Mouse (Mus musculus): ENCODE measurements around the gene Tmsb10.

Tmsb10 gene

DNA sequence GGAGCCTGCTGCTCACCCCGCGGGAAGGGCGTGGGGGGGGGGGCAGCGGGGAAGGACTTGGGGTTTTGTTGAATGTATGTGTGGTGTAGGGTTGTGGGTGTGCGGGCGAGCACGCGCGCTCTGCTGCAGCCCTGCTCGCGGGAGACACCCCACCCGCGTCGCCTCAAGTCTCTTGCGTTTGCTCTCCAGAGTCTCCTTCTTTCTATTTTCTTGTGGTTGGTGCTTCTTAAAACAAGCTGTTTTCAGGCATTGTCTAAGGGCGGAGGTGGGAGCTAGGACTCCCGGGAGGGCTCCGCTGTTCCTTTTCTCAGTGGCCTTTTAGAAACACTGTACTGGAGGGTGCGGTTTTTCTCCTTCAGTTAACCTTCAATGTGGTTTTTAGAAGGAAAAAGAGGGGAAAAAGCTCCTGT is at the start of gene Tmsb10:
Gene Tmsb10 (minus strand): TSS at position 87 of the 410 bp plus-strand sequence.
- no peak for DNase-seq (ENCODE audit: low spot score)

DNA sequence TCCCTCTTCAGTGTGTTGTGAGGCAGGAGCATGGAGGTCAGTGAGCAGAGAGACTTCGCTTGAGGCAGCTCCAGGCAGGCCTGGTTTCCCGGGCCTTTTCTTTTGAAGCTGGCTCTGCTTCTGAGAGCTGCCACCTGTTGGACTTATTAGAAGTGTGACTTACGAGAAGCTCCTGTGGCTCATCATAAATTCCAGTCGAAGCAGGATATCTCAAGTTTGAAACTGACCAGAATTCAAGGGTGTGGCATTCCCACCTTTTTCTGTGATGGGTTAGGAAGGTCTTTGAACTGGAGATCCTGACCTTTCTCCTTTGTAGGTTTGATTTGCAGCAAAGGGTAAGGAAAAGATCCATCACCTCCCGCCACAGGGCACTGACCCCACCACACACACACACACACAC is 45.1 kb upstream of the Tmsb10 start:
- DNase-seq (ENCODE audit: low spot score), result no peak

DNA sequence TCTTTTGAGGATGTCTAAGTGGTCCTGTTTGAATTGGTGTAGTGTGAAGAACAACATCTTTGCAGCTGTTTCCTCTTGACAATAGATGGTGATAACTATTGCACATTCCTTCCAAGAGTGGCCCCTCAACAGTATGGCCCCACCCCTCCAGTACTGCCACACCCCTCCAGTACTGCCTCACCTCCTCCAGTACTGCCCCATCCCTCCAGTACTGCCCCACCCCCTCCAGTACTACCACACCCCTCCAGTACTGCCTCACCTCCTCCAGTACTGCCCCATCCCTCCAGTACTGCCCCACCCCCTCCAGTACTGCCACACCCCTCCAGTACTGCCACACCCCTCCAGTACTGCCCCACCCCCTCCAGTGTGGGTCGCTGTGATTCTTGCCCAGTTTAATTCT is 43.8 kb upstream of the Tmsb10 start:
- no peak for DNase-seq (ENCODE audit: low spot score)

DNA sequence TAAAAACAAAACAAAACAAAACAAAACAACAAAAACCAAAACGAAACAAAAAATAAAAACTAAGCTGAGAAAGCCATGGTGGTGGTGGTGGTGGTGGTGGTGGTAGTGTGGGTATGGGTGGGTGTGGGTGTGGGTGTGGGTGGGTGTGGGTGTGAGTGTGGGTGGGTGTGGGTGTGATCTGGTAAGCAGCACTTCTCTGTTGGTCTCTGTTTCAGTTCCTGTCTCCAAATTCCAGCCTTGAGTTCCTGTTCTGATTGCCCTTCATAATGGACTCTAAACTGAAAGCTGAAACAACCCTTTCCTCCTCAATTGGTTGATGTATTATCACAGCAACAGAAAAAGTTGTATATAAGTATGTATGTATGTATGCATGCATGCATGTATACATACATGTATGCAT is 40.3 kb upstream of the Tmsb10 start:
- no peak for DNase-seq (ENCODE audit: low spot score)

DNA sequence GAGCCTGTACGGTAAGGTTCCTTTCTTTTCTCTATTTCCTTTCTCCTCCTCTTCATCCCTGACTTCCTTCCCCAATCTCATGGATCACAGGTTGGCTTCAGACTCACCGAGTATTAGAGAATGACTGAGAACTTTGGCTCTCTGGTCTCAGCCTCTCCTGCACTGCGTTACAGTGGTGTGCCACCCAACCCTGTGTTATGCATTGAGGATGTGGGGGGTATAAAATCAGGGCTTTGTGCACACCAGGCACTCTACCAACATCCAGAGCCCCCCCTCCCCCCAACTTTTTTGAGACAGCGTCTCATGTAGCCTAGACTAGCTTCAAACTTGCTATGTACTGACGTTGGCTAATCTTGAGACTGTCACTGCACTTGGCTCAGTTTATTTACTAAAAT is 35.1 kb upstream of the Tmsb10 start:
- DNase-seq (ENCODE audit: low spot score), result no peak

DNA sequence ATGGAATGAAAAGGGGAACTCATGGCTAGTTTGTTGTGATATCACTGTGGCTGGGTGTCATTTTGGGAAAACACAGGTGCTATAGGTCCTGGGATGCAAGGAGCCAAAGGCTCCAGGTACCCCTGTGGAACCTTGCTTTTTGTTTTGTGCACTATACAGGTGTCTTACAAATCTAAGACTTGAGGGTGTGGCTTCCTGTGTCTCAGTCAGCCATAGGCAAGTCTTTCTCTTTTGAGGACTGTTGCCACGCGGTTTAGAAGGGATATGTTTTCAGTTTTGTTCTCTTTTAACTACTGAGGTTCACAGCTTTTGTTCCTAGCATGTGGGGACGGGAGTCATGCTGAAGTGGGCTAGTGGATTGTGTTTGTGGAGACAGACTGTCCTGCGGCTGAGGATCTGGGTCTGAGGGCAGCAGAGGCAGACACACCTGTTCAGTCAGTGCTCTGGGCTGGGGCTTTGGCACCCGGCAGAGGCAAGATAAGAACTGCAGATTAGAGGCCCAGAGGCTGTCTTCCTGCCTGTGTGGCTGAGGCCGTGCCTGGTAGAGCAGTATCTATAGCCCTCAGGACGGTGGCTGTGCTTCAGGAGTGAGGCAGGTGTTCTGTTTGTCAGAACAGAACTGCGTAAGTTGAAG is 34.6 kb upstream of the Tmsb10 start:
- DNase-seq (ENCODE audit: low spot score), result no peak

DNA sequence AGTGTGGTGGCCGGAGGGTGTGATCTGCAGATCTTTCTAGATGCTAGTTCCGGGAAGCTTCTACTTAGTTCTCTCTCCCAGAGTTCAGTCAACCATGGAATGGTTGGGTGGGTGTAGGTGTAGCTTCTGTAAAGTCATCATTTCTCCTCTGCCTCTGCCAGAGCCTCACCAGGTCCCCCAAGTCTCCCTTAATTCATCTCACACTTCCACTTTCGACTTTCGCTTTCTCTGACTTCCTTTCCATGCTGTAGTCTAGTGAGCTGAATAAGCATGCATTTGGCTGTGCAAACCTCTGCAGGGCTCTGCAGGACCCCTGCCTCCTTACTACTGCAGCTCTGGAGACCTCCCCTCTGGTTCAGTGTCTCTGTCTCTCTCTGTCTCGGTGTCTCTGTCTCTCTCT is 31.7 kb upstream of the Tmsb10 start:
- no peak for DNase-seq (ENCODE audit: low spot score)

DNA sequence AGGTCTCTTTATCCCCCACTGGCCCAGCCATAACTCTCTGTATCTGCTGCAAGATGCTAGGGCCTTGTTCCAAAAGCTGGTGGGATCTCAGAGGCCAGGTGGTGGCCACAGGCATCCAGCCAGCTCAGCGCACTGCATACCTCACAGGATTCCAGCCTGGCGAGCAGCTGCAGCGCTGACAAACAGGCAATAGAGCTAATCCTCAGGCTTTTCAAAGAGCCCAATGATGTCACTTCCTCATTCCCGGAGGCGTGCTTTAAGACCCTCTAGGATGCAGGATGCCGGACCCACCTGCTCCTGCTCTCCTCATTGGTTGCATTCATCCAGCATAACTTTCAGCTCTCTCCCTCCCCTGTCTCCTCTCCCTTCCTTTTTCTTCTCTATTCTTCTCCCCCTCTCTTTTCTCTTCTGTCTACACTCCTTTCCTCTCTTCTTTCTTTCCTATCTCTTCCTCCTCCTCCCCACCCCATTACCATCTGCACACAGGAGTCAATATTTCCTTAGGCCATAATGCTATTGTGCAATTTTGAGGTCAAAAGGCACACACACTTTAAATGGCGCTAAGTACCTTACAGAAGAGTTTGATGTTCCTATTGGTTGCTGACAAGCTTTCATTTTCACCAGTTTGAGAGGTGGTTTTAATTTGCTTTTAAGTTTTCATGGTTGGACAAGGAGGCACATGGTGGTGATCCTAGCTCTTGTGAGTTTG is 30.6 kb upstream of the Tmsb10 start:
- DNase-seq (ENCODE audit: low spot score), result no peak

DNA sequence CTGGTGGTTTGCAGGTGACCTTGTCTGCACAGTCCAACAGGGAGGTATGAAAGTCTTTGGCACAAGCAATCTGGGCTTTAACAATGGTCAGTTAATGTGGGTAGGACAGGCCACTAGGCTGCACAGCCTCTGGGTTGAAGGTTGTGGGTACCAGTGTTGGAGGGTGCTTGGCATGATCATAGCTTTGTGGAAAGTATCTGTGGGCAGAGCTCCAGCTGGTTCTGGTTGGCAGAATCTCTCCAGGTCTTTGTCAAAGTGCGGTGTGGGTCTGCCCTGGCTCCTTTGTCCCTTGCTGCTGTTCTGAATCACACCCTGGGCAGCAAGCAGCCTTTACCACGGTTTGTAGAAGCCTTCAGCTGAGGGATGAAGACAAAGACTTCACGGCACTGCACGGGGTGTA is 24.0 kb upstream of the Tmsb10 start:
- DNase-seq (ENCODE audit: low spot score), result no peak

DNA sequence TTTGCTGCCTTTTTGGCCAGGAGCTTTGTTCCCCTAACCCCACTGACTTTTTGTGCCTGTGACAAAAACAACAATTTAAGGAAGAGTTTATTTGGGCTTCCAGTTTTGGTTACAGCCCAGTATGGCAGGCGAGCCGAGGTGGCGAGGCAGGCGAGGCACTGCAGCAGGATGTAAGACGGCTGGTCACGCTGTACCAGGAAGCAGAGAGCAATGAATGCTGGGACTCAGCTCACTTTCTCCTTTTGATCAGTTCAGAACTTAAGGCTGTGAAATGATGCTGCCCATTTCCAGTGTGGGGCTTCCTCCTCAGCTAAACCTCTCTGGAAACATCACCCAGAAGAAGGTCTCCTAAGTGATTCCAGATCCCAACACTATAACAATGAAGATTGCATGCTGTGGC is 23.3 kb upstream of the Tmsb10 start:
- DNase-seq (ENCODE audit: low spot score), result no peak

DNA sequence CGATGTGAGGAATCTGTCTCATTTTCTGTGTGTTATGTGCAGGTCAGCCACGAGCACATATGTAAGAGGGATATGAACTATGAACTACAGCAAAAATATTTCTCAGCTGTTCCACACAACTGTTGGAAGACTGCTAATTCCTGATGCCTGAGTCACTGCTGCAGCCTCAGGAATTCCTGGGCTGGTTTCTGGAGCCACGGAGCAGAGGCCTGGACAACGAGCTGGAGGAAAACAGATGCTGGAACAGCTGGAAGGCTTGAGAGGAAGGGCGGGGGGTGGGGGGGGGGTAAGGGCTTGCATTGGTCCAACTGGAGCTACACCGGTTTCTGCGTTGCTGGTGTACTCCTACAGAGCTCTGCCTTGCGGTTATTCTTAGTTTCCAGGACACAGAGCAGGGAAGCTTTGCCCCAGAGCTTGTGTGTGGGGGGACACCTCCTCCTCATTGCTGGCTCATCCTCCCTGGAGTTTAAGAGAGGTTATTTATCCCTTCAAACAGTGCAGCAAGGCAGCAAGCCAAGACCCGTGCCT is 22.6 kb upstream of the Tmsb10 start:
- peak; percentile 48 for DNase-seq (ENCODE audit: low spot score)

DNA sequence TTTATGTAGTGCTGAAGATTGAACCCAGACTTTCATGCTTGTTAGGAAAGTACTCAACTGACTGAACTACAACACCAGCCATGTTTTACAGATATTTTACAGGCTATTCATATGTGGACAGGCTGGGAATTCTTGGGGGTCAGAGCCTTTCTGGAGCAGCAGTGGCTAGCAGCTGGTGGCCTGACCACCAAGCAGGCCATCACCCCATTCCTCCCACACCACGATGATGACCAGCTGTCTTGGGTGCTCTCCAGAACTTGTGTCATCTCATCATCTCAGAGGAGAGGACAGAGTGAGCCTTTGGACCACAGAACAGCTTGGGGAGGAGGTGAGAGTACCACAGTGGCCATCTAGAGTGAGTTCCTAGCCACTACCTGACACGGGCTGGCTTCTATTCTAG is 18.3 kb upstream of the Tmsb10 start:
- no peak for DNase-seq (ENCODE audit: low spot score)

DNA sequence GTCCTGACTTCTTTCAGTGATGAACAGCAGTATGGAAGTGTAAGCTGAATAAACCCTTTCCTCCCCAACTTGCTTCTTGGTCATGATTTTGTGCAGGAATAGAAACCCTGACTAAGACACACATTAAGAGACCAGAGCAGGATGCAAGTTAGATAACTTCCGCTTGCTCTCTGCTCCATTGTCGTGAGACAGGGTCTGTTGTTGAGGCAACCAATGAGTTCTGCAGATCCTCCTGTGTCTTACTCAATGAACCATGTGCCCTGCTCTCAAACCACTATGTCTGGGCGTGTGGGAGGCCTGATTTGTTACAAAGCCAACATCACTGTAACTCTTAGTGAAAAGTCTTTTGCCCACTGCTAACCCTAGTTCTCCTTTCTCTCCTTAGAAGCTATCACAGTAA is 12.5 kb upstream of the Tmsb10 start:
- no peak for DNase-seq (ENCODE audit: low spot score)

DNA sequence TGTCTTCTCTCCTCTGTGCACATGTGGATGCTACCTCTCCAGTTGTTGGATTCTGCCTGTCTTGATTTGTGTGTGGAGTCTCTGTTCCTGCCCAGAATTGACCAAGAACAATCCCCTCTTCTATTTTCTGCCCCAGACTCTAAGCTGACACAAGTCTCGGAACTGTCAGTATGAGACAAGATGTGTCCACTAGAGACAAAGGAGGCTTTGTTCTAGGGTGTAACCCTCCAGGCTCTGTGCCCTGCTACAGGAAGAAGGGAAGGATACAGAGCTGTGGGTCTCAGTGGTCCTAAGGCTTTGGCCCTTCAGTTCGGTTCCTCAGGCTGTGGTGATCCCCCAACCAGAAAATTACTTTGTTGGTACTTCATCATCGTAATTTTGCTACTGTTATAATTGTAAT is 11.2 kb upstream of the Tmsb10 start:
- no peak for DNase-seq (ENCODE audit: low spot score)

DNA sequence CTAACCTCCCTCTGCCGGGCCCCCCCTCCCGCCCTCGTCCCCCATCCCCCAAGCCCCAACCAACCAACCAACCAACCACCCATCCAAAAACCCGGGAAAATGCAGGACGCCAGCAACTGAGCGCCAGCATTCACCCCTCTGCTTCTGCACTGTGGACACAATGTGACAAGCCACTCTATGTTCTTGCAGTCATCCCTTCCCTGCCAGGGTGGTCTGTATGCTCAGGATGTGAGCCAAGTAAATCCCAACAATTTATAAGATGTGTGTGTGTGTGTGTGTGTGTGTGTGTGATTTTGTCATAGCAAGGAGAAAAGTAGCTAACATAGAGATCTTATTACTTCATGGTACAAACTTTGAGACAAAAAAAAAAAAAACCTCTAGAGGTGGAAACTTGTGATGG is 6.7 kb upstream of the Tmsb10 start:
- no peak for DNase-seq (ENCODE audit: low spot score)

DNA sequence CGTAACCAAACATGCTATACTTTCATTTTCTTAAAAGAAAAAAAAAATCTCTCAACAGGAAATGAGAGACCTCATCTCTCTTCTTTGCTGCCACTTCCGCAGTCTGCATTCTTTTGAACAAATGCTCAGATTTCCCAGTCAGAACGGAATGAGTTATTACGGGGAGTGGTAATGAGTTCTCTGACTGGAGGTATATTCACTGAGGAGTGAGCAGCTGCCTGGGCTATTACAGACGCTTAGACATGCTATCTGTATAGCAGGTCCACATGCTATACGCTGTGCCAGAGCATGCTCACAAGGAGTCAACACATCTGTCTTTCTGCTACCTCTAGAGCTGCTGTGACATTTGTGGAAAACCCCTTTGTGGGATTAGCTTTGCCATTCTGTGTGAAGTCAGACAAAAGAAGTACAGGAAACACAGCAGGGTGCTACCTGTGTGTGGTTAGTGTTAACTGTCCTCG is 3.8 kb upstream of the Tmsb10 start:
- no peak for DNase-seq (ENCODE audit: low spot score)

DNA sequence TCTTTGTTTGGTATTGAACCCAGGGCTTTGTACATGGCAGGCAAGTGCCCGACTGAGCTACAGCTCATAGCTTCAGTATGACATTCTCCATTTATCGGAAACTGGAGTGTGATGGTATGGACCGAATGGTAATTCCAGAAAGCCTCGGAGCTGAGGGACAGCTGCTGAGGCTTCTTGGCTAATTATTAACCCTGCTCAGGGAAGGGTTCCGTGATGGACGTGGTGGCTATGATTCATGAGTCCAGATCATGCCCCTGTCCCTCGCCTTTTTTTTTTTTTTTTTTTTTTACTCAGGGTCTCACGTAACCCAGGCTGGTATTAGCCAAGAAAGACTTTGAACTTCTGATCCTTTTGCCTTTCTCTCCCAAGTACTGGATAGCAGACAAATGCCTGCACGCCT is 3.1 kb upstream of the Tmsb10 start:
- DNase-seq (ENCODE audit: low spot score), result no peak

DNA sequence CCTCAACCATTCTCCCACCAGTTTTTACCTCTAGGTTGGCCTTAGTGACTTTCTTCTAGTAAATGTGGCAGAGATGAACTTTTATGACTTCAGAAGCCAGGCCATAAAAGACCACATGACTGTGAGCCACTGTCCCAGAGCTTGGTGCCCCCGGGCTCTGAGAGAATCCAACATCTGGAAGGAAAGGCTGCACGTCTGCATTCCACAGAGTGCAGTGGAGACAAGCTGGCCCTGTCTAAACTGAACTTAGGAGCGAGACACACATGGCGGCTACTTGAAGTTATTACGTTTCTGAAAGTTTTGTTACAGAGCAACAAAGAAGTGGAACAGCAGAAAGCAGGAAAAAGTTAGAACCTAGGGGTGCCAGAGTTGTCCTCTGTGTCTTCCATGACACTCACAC is 2.1 kb upstream of the Tmsb10 start:
- DNase-seq (ENCODE audit: low spot score), result no peak

DNA sequence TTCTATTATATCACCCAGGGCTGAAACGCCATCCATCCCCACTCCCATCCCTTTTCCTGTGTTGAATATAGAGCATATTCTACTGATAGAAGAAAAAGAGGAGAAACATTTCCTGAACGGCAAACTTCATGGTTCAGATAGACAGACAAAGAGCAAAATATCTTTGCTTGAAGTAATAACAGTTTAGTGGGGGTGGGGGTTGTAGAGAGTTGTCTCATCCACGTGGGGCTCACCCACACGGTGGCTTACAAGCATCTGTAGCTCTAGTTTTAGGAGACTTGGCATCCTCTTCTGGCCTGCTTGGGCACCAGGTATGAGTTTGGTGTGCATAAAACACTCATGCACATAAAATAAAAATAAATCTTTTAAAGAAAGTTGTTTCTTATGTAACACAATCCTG is 627 bp upstream of the Tmsb10 start:
- no peak for DNase-seq (ENCODE audit: low spot score)

DNA sequence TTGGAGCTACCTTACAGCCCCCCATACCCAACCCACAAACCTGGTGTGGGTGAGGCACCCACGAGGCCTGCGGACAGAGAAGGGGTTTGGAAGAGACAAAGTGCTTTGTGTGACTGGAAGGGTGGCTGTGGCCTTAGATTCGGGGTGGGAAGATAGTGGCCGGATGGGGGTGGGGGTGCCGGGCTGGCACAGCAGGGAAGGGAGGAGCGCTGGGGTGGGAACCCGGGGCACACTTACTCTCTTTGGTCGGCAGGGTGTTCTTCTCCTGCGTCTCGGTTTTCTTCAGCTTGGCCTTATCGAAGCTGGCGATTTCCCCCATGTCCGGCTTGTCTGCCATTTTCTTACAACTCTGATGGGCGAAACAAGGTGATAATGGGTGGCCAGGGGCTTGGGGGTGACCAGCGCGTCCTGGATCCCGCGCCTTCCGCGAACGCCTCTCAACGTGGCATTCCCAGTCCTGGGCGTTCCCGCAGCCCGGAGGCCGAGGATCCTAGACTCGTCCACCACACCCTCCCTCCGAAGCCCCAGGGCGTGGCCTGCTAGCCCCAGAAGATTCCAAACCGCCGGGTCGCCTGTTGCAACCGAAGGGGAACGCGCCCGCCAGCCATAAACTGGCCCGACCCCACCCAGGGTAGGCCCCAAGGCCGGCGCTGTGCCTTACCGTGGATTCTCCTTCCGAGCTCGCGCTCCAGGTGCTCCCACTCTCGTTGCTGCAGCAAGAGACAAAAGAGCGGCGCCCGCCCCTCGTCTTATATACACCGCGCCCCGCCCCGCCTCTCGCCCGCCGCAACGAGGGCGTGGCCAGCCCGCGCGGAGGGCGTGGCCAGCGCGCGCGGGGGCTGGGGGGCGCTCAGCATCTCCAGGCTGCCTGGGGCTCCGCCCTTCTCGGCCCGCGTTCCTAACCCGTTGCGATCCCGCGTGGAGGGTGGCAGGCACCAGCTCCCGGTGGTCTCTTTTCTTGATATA is 589 bp downstream of the Tmsb10 start:
- DNase-seq (ENCODE audit: low spot score), result peak; percentile 91

DNA sequence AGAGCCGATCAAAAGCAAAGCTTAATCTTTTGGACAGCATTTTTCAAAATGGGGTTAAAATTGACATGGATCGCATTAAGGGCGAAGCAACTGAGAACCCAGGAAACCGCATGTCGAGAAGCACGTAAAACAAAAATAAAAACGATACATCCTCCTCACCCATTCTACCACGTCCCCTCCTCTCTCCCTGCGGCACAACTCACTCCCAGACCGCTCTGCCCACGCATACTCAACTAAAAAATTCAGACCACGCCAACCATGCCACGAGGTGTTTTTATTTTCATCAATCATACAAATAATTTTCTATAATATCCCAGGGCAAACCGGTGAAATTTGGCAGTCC is 1.5 kb downstream of the Tmsb10 start:
- no peak for DNase-seq (ENCODE audit: low spot score)

DNA sequence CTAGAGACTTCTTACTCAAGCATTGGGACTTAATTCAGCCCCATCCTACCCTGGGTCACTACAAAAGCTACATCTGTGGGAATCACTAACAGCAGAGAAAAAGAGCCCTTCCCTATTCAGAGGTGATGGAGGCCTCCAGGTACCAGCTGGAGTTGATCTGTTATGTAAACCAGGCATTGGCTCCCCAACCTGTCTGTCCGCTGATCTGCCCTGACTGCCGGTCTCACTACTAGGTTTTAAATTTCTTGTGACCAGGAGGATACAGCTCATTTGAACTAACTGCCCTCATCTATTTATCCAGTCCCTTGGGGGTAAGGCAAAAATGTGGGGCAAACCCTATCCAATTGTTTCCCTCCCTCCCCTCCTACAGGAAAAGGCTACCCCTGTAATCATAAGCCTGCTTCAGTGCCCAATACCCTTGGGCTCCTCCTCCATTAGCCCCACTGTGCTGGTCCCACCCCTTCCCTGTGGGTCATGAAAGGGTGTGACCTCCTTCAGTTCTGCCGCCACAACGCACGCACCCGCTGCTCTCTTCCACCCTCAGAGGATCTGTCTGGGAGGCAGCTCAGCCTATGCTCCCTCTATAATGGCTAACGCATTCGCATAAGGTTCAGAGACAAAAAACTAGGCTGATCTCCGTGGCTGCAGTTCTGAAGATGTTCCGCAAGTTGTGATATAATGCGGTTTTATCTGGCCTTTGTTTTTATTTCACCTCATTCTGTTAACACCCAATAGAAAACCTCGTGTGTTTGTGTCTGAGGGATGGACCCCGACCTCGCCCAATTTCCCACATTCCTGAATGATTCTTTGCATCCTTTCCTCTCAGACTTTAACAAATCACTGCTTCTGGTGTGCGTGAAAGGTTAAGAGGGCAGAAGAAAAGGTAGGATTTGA is 2.1 kb downstream of the Tmsb10 start:
- DNase-seq (ENCODE audit: low spot score), result no peak

Data from ovary, postnatal 10 days (tissue).